ENCODE assay signal across 8 mouse cellular contexts in genomic region chr4:56820017-56820550, GRCm38 (mm10). TPM values are rescaled to one million over a fixed set of nuclear protein-coding genes. Genes with fewer than 3 reads are reported as not detected.
DNase-seq lines count a peak whose midpoint lies in the region; ATAC-seq and TF ChIP-seq lines count a peak whose summit lies in the region.
"Had no signal": no experiment of that assay in that cellular context is flagged by ENCODE, and none has a peak within 500 bp of the region (broad histone marks: within the 10 kb centered on the region; RNA-seq: fewer than 3 reads in every experiment).

No protein-coding gene starts in this region.

- no peak for ATAC-seq in intestine, postnatal 0 days
- ATAC-seq in intestine, embryonic 16.5 days: no peak
- ATAC-seq in granulocyte monocyte progenitor cell, adult 5-6 weeks (replicated peaks; ENCODE audit: poor library complexity, severe bottlenecking): 0 out of 2 replicates have a peak, but pooled peaks have one; percentile 22

- TF ChIP-seq CTCF in intestine, postnatal 0 days (IDR thresholded peaks at IDR 0.05; ENCODE audit: low read depth): peak; percentile 71

- H3K4me2 ChIP-seq in intestine, postnatal 0 days (replicated peaks; ENCODE audit: low read depth): no peak overlapping the region
- no peak overlapping the region for H3K4me2 ChIP-seq in intestine, embryonic 16.5 days (ENCODE audit: low read depth, low read length)

- no peaks in the 10 kb centered on the region for H3K9me3 ChIP-seq in intestine, postnatal 0 days (ENCODE audit: control insufficient read depth)
- H3K9me3 ChIP-seq in intestine, embryonic 16.5 days (ENCODE audit: control insufficient read depth, low read length): no peaks in the 10 kb centered on the region

- H3K27ac ChIP-seq in intestine, postnatal 0 days (ENCODE audit: low read depth, low read length): no peak overlapping the region
- H3K27ac ChIP-seq in intestine, embryonic 16.5 days (ENCODE audit: low read length): no peak overlapping the region

- no peaks in the 10 kb centered on the region for H3K4me1 ChIP-seq in intestine, postnatal 0 days (replicated peaks; ENCODE audit: control insufficient read depth, insufficient read depth, low read length)
- H3K4me1 ChIP-seq in intestine, embryonic 16.5 days (ENCODE audit: control insufficient read depth, insufficient read depth, low read length): no peaks in the 10 kb centered on the region

- DNase-seq in 3T3-L1 (ENCODE audit: low read depth, low spot score) (peak; percentile 72), 416B (ENCODE audit: low read depth) (peak; percentile 51)
- no peak for DNase-seq in thymus, adult 18-20 months
- DNase-seq in right cerebral cortex, postnatal 4 days: no peak
- DNase-seq: kidney, adult 8-10 months had no signal

- no peak overlapping the region for H3K4me3 ChIP-seq in intestine, postnatal 0 days (ENCODE audit: low read depth, low read length)
- H3K4me3 ChIP-seq in intestine, embryonic 16.5 days (ENCODE audit: low read length): no peak overlapping the region

- no peak overlapping the region for H3K9ac ChIP-seq in intestine, postnatal 0 days (ENCODE audit: low read depth, low read length)
- no peak overlapping the region for H3K9ac ChIP-seq in intestine, embryonic 16.5 days (ENCODE audit: low read depth, low read length)

- H3K36me3 ChIP-seq in intestine, postnatal 0 days (ENCODE audit: control insufficient read depth, insufficient read depth): no peaks in the 10 kb centered on the region
- no peaks in the 10 kb centered on the region for H3K36me3 ChIP-seq in intestine, embryonic 16.5 days (ENCODE audit: control insufficient read depth, insufficient read depth, low read length)

- H3K27me3 ChIP-seq in intestine, postnatal 0 days (replicated peaks; ENCODE audit: control insufficient read depth, insufficient read depth, low read length): no peaks in the 10 kb centered on the region
- no peaks in the 10 kb centered on the region for H3K27me3 ChIP-seq in intestine, embryonic 16.5 days (replicated peaks; ENCODE audit: control insufficient read depth, insufficient read depth, low read length)

RNA-seq across cellular contexts. Expression of gene Fam206a, which starts 17.9 kb away (rescaled TPM):
- 3.7 and 5.1 TPM in 2 replicates for polyA plus RNA-seq in intestine, postnatal 0 days (2015; fragmentation: Nextera tagmentation; extraction: Ambion mirVana)
- 11.0 and 11.2 TPM in 2 replicates for polyA plus RNA-seq in intestine, embryonic 16.5 days (2015; fragmentation: Nextera tagmentation; extraction: Ambion mirVana)
- 31.0 and 37.9 TPM in 2 replicates for total RNA-seq in granulocyte monocyte progenitor cell, adult 5-6 weeks (2014; fragmentation: Nextera tagmentation)
- 8.7 and 10.1 TPM in 2 replicates for total RNA-seq in granulocyte monocyte progenitor cell, adult 5-6 weeks (2017)

RNA-seq across cellular contexts. Expression of gene Elp1, which starts 18.0 kb away (rescaled TPM):
- 9.7 and 10.2 TPM in 2 replicates for polyA plus RNA-seq in intestine, postnatal 0 days (2015; fragmentation: Nextera tagmentation; extraction: Ambion mirVana)
- polyA plus RNA-seq in intestine, embryonic 16.5 days (2015; fragmentation: Nextera tagmentation; extraction: Ambion mirVana): 24.4 and 25.5 TPM in 2 replicates
- 52.5 and 59.4 TPM in 2 replicates for total RNA-seq in granulocyte monocyte progenitor cell, adult 5-6 weeks (2014; fragmentation: Nextera tagmentation)
- total RNA-seq in granulocyte monocyte progenitor cell, adult 5-6 weeks (2017): 39.4 and 60.0 TPM in 2 replicates

RNA-seq across cellular contexts. Expression of gene Ctnnal1, which starts 44.9 kb away (rescaled TPM):
- 9.7 and 10.1 TPM in 2 replicates for polyA plus RNA-seq in intestine, postnatal 0 days (2015; fragmentation: Nextera tagmentation; extraction: Ambion mirVana)
- 17.7 and 19.3 TPM in 2 replicates for polyA plus RNA-seq in intestine, embryonic 16.5 days (2015; fragmentation: Nextera tagmentation; extraction: Ambion mirVana)
- total RNA-seq in granulocyte monocyte progenitor cell, adult 5-6 weeks (2014; fragmentation: Nextera tagmentation): 5.9 and 6.1 TPM in 2 replicates
- 2.0 TPM in 2 replicates for total RNA-seq in granulocyte monocyte progenitor cell, adult 5-6 weeks (2017)

Comparison
In these comparisons a context has a peak if more than half of its experiments do, and no peak if none do; other contexts are left out.
1. DNase-seq: peak in 3T3-L1 (single experiment) and 416B (single experiment); none in thymus, adult 18-20 months (0 of 2) and right cerebral cortex, postnatal 4 days (single experiment).